Mouse (Mus musculus) lung, embryonic 14.5 days (tissue): ENCODE results near the gene Cyyr1. TPM values are rescaled to one million over a fixed set of nuclear protein-coding genes. Genes with fewer than 3 reads are reported as not detected.
"Not testable (repeated sequence)": the region's sequence is repeated elsewhere in the genome, so short reads cannot be mapped to it uniquely, and the experiment has no call there.

ENCODE experiments used
- ATAC-seq: fragments of 200-750 bp; cut with Nextera tagmentation; 2 replicates; pipeline ENCODE4 v1.8.0; 2017; ENCODE audit warnings: mild to moderate bottlenecking, moderate TSS enrichment, moderate library complexity; ENCODE audit not compliant: insufficient read depth
- DNase-seq: peaks from one replicate; pipeline ENCODE4 v3.0.0-alpha.2; 2015
- H3K27ac ChIP-seq: fragments of 300-500 bp; sonication (generic); 2 replicates; pipeline ENCODE4 v1.5.1; 2014; ENCODE audit warnings: low read depth, mild to moderate bottlenecking, moderate library complexity
- H3K27me3 ChIP-seq: fragments of 300-500 bp; sonication (generic); 2 replicates; pipeline ENCODE4 v1.6.1; 2014; ENCODE audit warnings: low read length, control low read depth; ENCODE audit not compliant: insufficient read depth
- H3K36me3 ChIP-seq: fragments of 300-500 bp; sonication (generic); 2 replicates; pipeline ENCODE4 v1.6.1; 2014; ENCODE audit warnings: control low read depth; ENCODE audit not compliant: insufficient read depth
- H3K4me1 ChIP-seq: fragments of 300-500 bp; sonication (generic); 2 replicates; pipeline ENCODE4 v1.6.1; 2014; ENCODE audit warnings: antibody characterized with exemption, control low read depth; ENCODE audit not compliant: insufficient read depth
- H3K4me2 ChIP-seq: fragments of 300-500 bp; sonication (generic); 2 replicates; pipeline ENCODE4 v1.6.1; 2014; ENCODE audit warnings: mild to moderate bottlenecking
- H3K4me3 ChIP-seq: fragments of 300-500 bp; sonication (generic); 2 replicates; pipeline ENCODE4 v1.5.1; 2014; ENCODE audit warnings: low read depth, low read length
- H3K9ac ChIP-seq: fragments of 300-500 bp; sonication (generic); 2 replicates; pipeline ENCODE4 v1.6.1; 2014
- H3K9me3 ChIP-seq: fragments of 300-500 bp; sonication (generic); 2 replicates; pipeline ENCODE4 v1.6.1; 2016; ENCODE audit warnings: low read depth, low read length, control low read depth
- CTCF ChIP-seq: IDR thresholded peaks from 2 replicates; pipeline ENCODE4 v1.5.1; 2016; ENCODE audit warnings: antibody characterized with exemption, low read depth
- WGBS: fragments of 180-500 bp; shearing (Covaris S2); extraction: QIAGEN DNeasy Blood & Tissue Kit; methylation state at CpG from one replicate; pipeline ENCODE4 v1.1.7; 2014; 5-methylcytosine and 5-hydroxymethylcytosine counted together
- polyA plus RNA-seq: library from polyadenylated mRNA; unstranded; fragments of >200 nt; fragmentation: Nextera tagmentation; extraction: Ambion mirVana; gene quantifications from 2 replicates; pipeline ENCODE4 v1.2.1, GENCODE M21; 2014

Gene Cyyr1
- polyA plus RNA-seq, result 11.5 and 11.8 TPM in 2 replicates

- H3K4me2 ChIP-seq, H3K36me3 ChIP-seq, H3K27me3 ChIP-seq, ATAC-seq, H3K9ac ChIP-seq, H3K27ac ChIP-seq, H3K4me1 ChIP-seq, DNase-seq, H3K9me3 ChIP-seq, H3K4me3 ChIP-seq: not testable (repeated sequence)
- 59% methylated on average over 9 of the region's 13 CpGs for WGBS
These were observed at the start of gene Cyyr1 for GRCm38 (mm10) chr16:85553297-85553696. TSS of gene Cyyr1 (minus strand) at chr16:85553397.

GRCm38 (mm10) chr16:85588844-85589243 is 35.6 kb upstream of the Cyyr1 start:
- 70% methylated on average over 7 of the region's 7 CpGs for WGBS
- Histone ChIP-seq H3K4me1 (no peaks in the 10 kb centered on the region), H3K27me3 (no peaks in the 10 kb centered on the region), H3K4me2 (no peak overlapping the region), H3K9ac (no peak overlapping the region), H3K27ac (no peak overlapping the region), H3K9me3 (no peaks in the 10 kb centered on the region), H3K4me3 (no peak overlapping the region), H3K36me3 (no peaks in the 10 kb centered on the region)
- TF ChIP-seq CTCF, result no peak
- DNase-seq (no peak), ATAC-seq (no peak)

GRCm38 (mm10) chr16:85587573-85588226 is 34.5 kb upstream of the Cyyr1 start:
- no peak overlapping the region for H3K4me3 ChIP-seq
- H3K36me3 ChIP-seq, result no peaks in the 10 kb centered on the region
- no peaks in the 10 kb centered on the region for H3K4me1 ChIP-seq
- TF ChIP-seq CTCF, result no peak
- no peak overlapping the region for H3K4me2 ChIP-seq
- ATAC-seq, result no peak
- DNase-seq, result no peak
- no peaks in the 10 kb centered on the region for H3K9me3 ChIP-seq
- H3K27ac ChIP-seq, result no peak overlapping the region
- H3K9ac ChIP-seq, result no peak overlapping the region
- WGBS, result 85% methylated on average over 4 of the region's 4 CpGs
- H3K27me3 ChIP-seq, result no peaks in the 10 kb centered on the region

GRCm38 (mm10) chr16:85566474-85566873 is 13.3 kb upstream of the Cyyr1 start:
- no peaks in the 10 kb centered on the region for H3K9me3 ChIP-seq
- DNase-seq, result no peak
- WGBS, result 76% methylated on average over 5 of the region's 5 CpGs
- no peak for TF ChIP-seq CTCF
- no peaks in the 10 kb centered on the region for H3K4me1 ChIP-seq
- no peaks in the 10 kb centered on the region for H3K27me3 ChIP-seq
- H3K27ac ChIP-seq, result no peak overlapping the region
- no peaks in the 10 kb centered on the region for H3K36me3 ChIP-seq
- H3K4me2 ChIP-seq, result no peak overlapping the region
- no peak for ATAC-seq
- no peak overlapping the region for H3K4me3 ChIP-seq
- H3K9ac ChIP-seq, result no peak overlapping the region

- Histone ChIP-seq H3K27me3 (no peaks in the 10 kb centered on the region), H3K4me3 (no peak overlapping the region), H3K27ac (no peak overlapping the region), H3K4me1 (no peaks in the 10 kb centered on the region), H3K9me3 (no peaks in the 10 kb centered on the region), H3K9ac (no peak overlapping the region), H3K4me2 (no peak overlapping the region), H3K36me3 (no peaks in the 10 kb centered on the region)
- no peak for TF ChIP-seq CTCF
- ATAC-seq (no peak), DNase-seq (no peak)
- 51% methylated on average over 8 of the region's 8 CpGs for WGBS
These were observed 641 bp upstream of the Cyyr1 start for GRCm38 (mm10) chr16:85553838-85554237.

GRCm38 (mm10) chr16:85551976-85552375 is 1.2 kb downstream of the Cyyr1 start:
- H3K4me1 ChIP-seq, ATAC-seq, H3K27me3 ChIP-seq, H3K36me3 ChIP-seq, DNase-seq, H3K9me3 ChIP-seq, H3K9ac ChIP-seq, H3K4me2 ChIP-seq, H3K4me3 ChIP-seq, H3K27ac ChIP-seq: not testable (repeated sequence)
- WGBS, result 79% methylated on average over 1 of the region's 11 CpGs

- Histone ChIP-seq H3K27me3 (no peaks in the 10 kb centered on the region), H3K9ac (peak overlapping the region; percentile 53), H3K4me2 (peak overlapping the region; percentile 80), H3K36me3 (no peaks in the 10 kb centered on the region), H3K9me3 (no peaks in the 10 kb centered on the region), H3K4me3 (peak overlapping the region; percentile 48), H3K4me1 (no peaks in the 10 kb centered on the region), H3K27ac (peak overlapping the region; percentile 47; the same call in 1 of the 2 replicates)
- TF ChIP-seq CTCF, result no peak
- DNase-seq (peak; percentile 54), ATAC-seq (peak; percentile 81)
- WGBS, result 2% methylated on average over 25 of the region's 25 CpGs
These were observed 3.1 kb downstream of the Cyyr1 start for GRCm38 (mm10) chr16:85549971-85550567.
